9 mouse cellular contexts compared by ENCODE assay signal in the genomic region with DNA sequence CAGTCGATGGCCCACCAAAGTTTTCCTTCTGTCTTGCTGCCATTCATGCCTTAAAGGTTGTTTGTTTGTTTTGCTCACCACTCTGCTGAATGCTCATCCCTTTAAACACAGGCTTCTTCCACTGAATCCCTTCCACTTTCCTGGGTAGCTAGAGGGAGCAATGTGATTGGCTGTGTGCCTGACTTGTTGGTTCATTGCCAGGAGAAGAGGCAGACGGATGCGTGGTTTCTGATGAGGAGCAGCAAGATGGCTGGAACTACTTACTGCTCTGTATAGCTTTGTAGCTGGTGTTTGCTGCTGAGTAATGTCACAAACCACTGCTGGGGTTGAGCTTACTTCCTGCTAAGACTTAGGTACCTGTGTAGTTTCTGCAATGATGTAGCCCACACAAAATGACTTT.
A peak's percentile ranks its signal among the peaks of the same experiment; 100 is the strongest.
DNase-seq lines count a peak whose midpoint lies in the region; ATAC-seq and TF ChIP-seq lines count a peak whose summit lies in the region.
"Had no signal": no experiment of that assay in that cellular context is flagged by ENCODE, and none has a peak within 500 bp of the region (broad histone marks: within the 10 kb centered on the region; RNA-seq: fewer than 3 reads in every experiment).

No protein-coding gene starts in this region.

- WGBS in hindbrain, postnatal 0 days, result 44% methylated on average over 3 of the region's 3 CpGs
- 91% methylated on average over 3 of the region's 3 CpGs for WGBS in hindbrain, embryonic 10.5 days
- 91% methylated on average over 3 of the region's 3 CpGs for WGBS in limb, embryonic 10.5 days

- no peaks in the 10 kb centered on the region for H3K27me3 ChIP-seq in hindbrain, postnatal 0 days (ENCODE audit: insufficient read depth, low read length)
- peaks cover 3% of the 10 kb centered on the region; the same call in 1 of the 2 replicates for H3K27me3 ChIP-seq in hindbrain, embryonic 10.5 days (ENCODE audit: insufficient read depth, poor library complexity, severe bottlenecking)
- H3K27me3 ChIP-seq in limb, embryonic 10.5 days (ENCODE audit: low read depth, poor library complexity, severe bottlenecking), result no peaks in the 10 kb centered on the region

- no peak overlapping the region for H3K4me3 ChIP-seq in hindbrain, postnatal 0 days (ENCODE audit: low read length)
- H3K4me3 ChIP-seq in hindbrain, embryonic 10.5 days, result no peak overlapping the region
- no peak overlapping the region for H3K4me3 ChIP-seq in limb, embryonic 10.5 days
- H3K4me3 ChIP-seq: midbrain, embryonic 10.5 days had no signal

- no peak; the same call in none of the 2 replicates for TF ChIP-seq CTCF in hindbrain, postnatal 0 days (IDR thresholded peaks at IDR 0.05; ENCODE audit: low read depth)

- H3K4me2 ChIP-seq in hindbrain, postnatal 0 days (ENCODE audit: low read depth, low read length), result no peak overlapping the region

- H3K36me3 ChIP-seq in hindbrain, postnatal 0 days (ENCODE audit: insufficient read depth, low read length), result no peaks in the 10 kb centered on the region
- no peaks in the 10 kb centered on the region for H3K36me3 ChIP-seq in hindbrain, embryonic 10.5 days
- no peaks in the 10 kb centered on the region for H3K36me3 ChIP-seq in limb, embryonic 10.5 days
- H3K36me3 ChIP-seq: midbrain, embryonic 10.5 days had no signal

- H3K27ac ChIP-seq in hindbrain, postnatal 0 days, result no peak overlapping the region
- H3K27ac ChIP-seq in hindbrain, embryonic 10.5 days, result no peak overlapping the region
- H3K27ac ChIP-seq in limb, embryonic 10.5 days, result no peak overlapping the region
- H3K27ac ChIP-seq: midbrain, embryonic 10.5 days had no signal

- H3K9me3 ChIP-seq in hindbrain, postnatal 0 days (ENCODE audit: low read length), result no peaks in the 10 kb centered on the region
- H3K9me3 ChIP-seq in hindbrain, embryonic 10.5 days, result no peaks in the 10 kb centered on the region
- H3K9me3 ChIP-seq in limb, embryonic 10.5 days (replicated peaks), result no peaks in the 10 kb centered on the region
- H3K9me3 ChIP-seq: midbrain, embryonic 10.5 days had no signal

- ATAC-seq in hindbrain, postnatal 0 days, result 0 out of 2 replicates have a peak, but pooled peaks have one; percentile 35

- no peak overlapping the region for H3K9ac ChIP-seq in hindbrain, postnatal 0 days (replicated peaks; ENCODE audit: low read length)

- peaks cover 3% of the 10 kb centered on the region; the same call in 1 of the 2 replicates for H3K4me1 ChIP-seq in hindbrain, postnatal 0 days (ENCODE audit: insufficient read depth, low read length)
- peaks cover 31% of the 10 kb centered on the region for H3K4me1 ChIP-seq in hindbrain, embryonic 10.5 days (replicated peaks)
- peaks cover 30% of the 10 kb centered on the region for H3K4me1 ChIP-seq in limb, embryonic 10.5 days

- DNase-seq in adrenal gland, postnatal 10 days, result peak; percentile 55
- no peak for DNase-seq in adrenal gland, postnatal 4 days (ENCODE audit: low spot score in 2 of 2)
- peak; percentile 66 for DNase-seq in hindbrain, postnatal 0 days (ENCODE audit: low spot score)
- no peak for DNase-seq in hindbrain, embryonic 10.5 days (ENCODE audit: low spot score)
- peak; percentile 5 for DNase-seq in adipocyte (ENCODE audit: low spot score)
- peak; percentile 16 to 49 for DNase-seq in layer of hippocampus, adult 18-20 months (ENCODE audit: low spot score in 2 of 2)
- no peak for DNase-seq in limb, embryonic 10.5 days (ENCODE audit: low spot score)
- no peak for DNase-seq in kidney, adult 9 months

Comparison
In these comparisons a context has a peak if more than half of its experiments do, and no peak if none do; other contexts are left out.
1. DNase-seq: peak in adrenal gland, postnatal 10 days (single experiment), hindbrain, postnatal 0 days (single experiment), adipocyte (single experiment) and layer of hippocampus, adult 18-20 months (2 of 2); none in adrenal gland, postnatal 4 days (0 of 2), hindbrain, embryonic 10.5 days (single experiment), limb, embryonic 10.5 days (single experiment) and kidney, adult 9 months (single experiment).